Mouse (Mus musculus): ENCODE data around the gene Armh3.

The Armh3 gene

GRCm38 (mm10) chr19:45785470-45785869 is 212.8 kb downstream of the Armh3 start:
- DNase-seq (ENCODE audit: low read depth) = no peak

GRCm38 (mm10) chr19:45783933-45784576 is 214.2 kb downstream of the Armh3 start:
- DNase-seq (ENCODE audit: low read depth) = no peak

GRCm38 (mm10) chr19:45783181-45783932 is 214.9 kb downstream of the Armh3 start, which contains the start of gene Mgea5:
Mgea5 (minus strand) TSS chr19:45783837.
- DNase-seq (ENCODE audit: low read depth) = peak; percentile 99

- peak; percentile 80 for DNase-seq (ENCODE audit: low read depth)
These were observed 215.8 kb downstream of the Armh3 start for GRCm38 (mm10) chr19:45782315-45783001.

- DNase-seq (ENCODE audit: low read depth) = no peak
These were observed 216.6 kb downstream of the Armh3 start for GRCm38 (mm10) chr19:45781676-45782075.

- peak; percentile 44 for DNase-seq (ENCODE audit: low read depth)
These were observed 217.9 kb downstream of the Armh3 start for GRCm38 (mm10) chr19:45780350-45780915.

- no peak for DNase-seq (ENCODE audit: low read depth)
These were observed 222.8 kb downstream of the Armh3 start for GRCm38 (mm10) chr19:45775486-45775885.

- no peak for DNase-seq (ENCODE audit: low read depth)
These were observed 226.8 kb downstream of the Armh3 start for GRCm38 (mm10) chr19:45771501-45771900.
